Mouse (Mus musculus): Measurements from ENCODE around the gene Gm7579. TPM values are rescaled to one million over a fixed set of nuclear protein-coding genes. Genes with fewer than 3 reads are reported as not detected.
"Not testable (repeated sequence)": the region's sequence is repeated elsewhere in the genome, so short reads cannot be mapped to it uniquely, and the experiment has no call there.

Gene Gm7579
- polyA plus RNA-seq, 1 experiment from 2014 or later, result not detected

- no peak for ATAC-seq (replicated peaks; ENCODE audit: insufficient number of reproducible peaks, low FRiP score, low TSS enrichment, low read depth)
- no peak overlapping the region for H3K9ac ChIP-seq (replicated peaks; ENCODE audit: low read length)
- WGBS, result 89% methylated on average over 2 of the region's 2 CpGs
- no peak overlapping the region for H3K4me3 ChIP-seq (ENCODE audit: low read depth, low read length)
- no peaks in the 10 kb centered on the region for H3K4me1 ChIP-seq (ENCODE audit: control insufficient read depth, insufficient read depth, low read length)
- H3K9me3 ChIP-seq (replicated peaks; ENCODE audit: control insufficient read depth, low read length), result no peaks in the 10 kb centered on the region
- no peak overlapping the region for H3K27ac ChIP-seq (replicated peaks; ENCODE audit: low read depth, low read length)
- no peak for DNase-seq (ENCODE audit: low spot score)
- no peaks in the 10 kb centered on the region for H3K36me3 ChIP-seq (replicated peaks; ENCODE audit: control insufficient read depth, insufficient read depth, low read depth, low read length)
- no peak overlapping the region for H3K4me2 ChIP-seq (ENCODE audit: low read depth, low read length)
- no peaks in the 10 kb centered on the region for H3K27me3 ChIP-seq (ENCODE audit: control insufficient read depth, insufficient read depth, low read length)
These were observed 12.9 kb upstream of the Gm7579 start for GRCm38 (mm10) chr7:142198748-142199147.

- DNase-seq (ENCODE audit: low spot score) (no peak), ATAC-seq (replicated peaks; ENCODE audit: insufficient number of reproducible peaks, low FRiP score, low TSS enrichment, low read depth) (no peak)
- H3K9me3 ChIP-seq (replicated peaks; ENCODE audit: control insufficient read depth, low read length), result no peaks in the 10 kb centered on the region
- WGBS, result 73% methylated on average over 1 of the region's 1 CpGs
- H3K9ac ChIP-seq (replicated peaks; ENCODE audit: low read length), result no peak within 1 kb of the TSS
- H3K4me2 ChIP-seq (ENCODE audit: low read depth, low read length), result no peak within 1 kb of the TSS
- no peaks in the 10 kb centered on the region for H3K4me1 ChIP-seq (ENCODE audit: control insufficient read depth, insufficient read depth, low read length)
- no peak within 1 kb of the TSS for H3K27ac ChIP-seq (replicated peaks; ENCODE audit: low read depth, low read length)
- no peaks in the 10 kb centered on the region for H3K27me3 ChIP-seq (ENCODE audit: control insufficient read depth, insufficient read depth, low read length)
- no peak within 1 kb of the TSS for H3K4me3 ChIP-seq (ENCODE audit: low read depth, low read length)
- H3K36me3 ChIP-seq (replicated peaks; ENCODE audit: control insufficient read depth, insufficient read depth, low read depth, low read length), result no peaks in the 10 kb centered on the region
These were observed 10.6 kb upstream of the Gm7579 start, which contains the start of gene Krtap5-3 for GRCm38 (mm10) chr7:142201064-142201463. Gene Krtap5-3 (plus strand): TSS chr7:142201364.

GRCm38 (mm10) chr7:142205488-142205887 is 6.2 kb upstream of the Gm7579 start:
- no peaks in the 10 kb centered on the region for H3K36me3 ChIP-seq (replicated peaks; ENCODE audit: control insufficient read depth, insufficient read depth, low read depth, low read length)
- no peaks in the 10 kb centered on the region for H3K27me3 ChIP-seq (ENCODE audit: control insufficient read depth, insufficient read depth, low read length)
- ATAC-seq (replicated peaks; ENCODE audit: insufficient number of reproducible peaks, low FRiP score, low TSS enrichment, low read depth) (no peak), DNase-seq (ENCODE audit: low spot score) (no peak)
- H3K4me2 ChIP-seq (ENCODE audit: low read depth, low read length), result no peak overlapping the region
- H3K9me3 ChIP-seq (replicated peaks; ENCODE audit: control insufficient read depth, low read length), result no peaks in the 10 kb centered on the region
- H3K4me3 ChIP-seq (ENCODE audit: low read depth, low read length), result no peak overlapping the region
- no peak overlapping the region for H3K9ac ChIP-seq (replicated peaks; ENCODE audit: low read length)
- no peaks in the 10 kb centered on the region for H3K4me1 ChIP-seq (ENCODE audit: control insufficient read depth, insufficient read depth, low read length)
- H3K27ac ChIP-seq (replicated peaks; ENCODE audit: low read depth, low read length), result no peak overlapping the region

GRCm38 (mm10) chr7:142206891-142207290 is 4.8 kb upstream of the Gm7579 start:
- H3K4me2 ChIP-seq (ENCODE audit: low read depth, low read length); H3K27ac ChIP-seq (replicated peaks; ENCODE audit: low read depth, low read length); ATAC-seq (replicated peaks; ENCODE audit: insufficient number of reproducible peaks, low FRiP score, low TSS enrichment, low read depth); DNase-seq (ENCODE audit: low spot score); H3K36me3 ChIP-seq (replicated peaks; ENCODE audit: control insufficient read depth, insufficient read depth, low read depth, low read length); H3K27me3 ChIP-seq (ENCODE audit: control insufficient read depth, insufficient read depth, low read length); H3K9ac ChIP-seq (replicated peaks; ENCODE audit: low read length); H3K9me3 ChIP-seq (replicated peaks; ENCODE audit: control insufficient read depth, low read length); H3K4me3 ChIP-seq (ENCODE audit: low read depth, low read length); H3K4me1 ChIP-seq (ENCODE audit: control insufficient read depth, insufficient read depth, low read length): not testable (repeated sequence)
- 78% methylated on average over 5 of the region's 5 CpGs for WGBS

DNA sequence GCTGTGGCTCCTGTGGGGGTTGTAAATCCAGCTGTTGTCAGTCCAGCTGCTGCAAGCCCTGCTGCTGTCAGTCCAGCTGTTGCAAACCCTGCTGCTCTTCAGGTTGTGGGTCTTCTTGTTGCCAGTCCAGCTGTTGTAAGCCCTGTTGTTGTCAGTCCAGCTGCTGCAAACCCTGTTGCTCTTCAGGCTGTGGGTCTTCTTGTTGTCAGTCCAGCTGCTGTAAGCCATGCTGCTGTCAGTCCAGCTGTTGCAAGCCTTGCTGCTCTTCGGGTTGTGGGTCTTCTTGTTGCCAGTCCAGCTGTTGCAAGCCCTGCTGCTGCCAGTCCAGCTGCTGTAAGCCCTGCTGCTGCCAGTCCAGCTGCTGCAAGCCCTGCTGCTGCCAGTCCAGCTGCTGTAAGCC is 477 bp downstream of the Gm7579 start:
- H3K36me3 ChIP-seq (replicated peaks; ENCODE audit: control insufficient read depth, insufficient read depth, low read depth, low read length); H3K4me2 ChIP-seq (ENCODE audit: low read depth, low read length); H3K4me3 ChIP-seq (ENCODE audit: low read depth, low read length); H3K4me1 ChIP-seq (ENCODE audit: control insufficient read depth, insufficient read depth, low read length); H3K9ac ChIP-seq (replicated peaks; ENCODE audit: low read length); H3K9me3 ChIP-seq (replicated peaks; ENCODE audit: control insufficient read depth, low read length); H3K27ac ChIP-seq (replicated peaks; ENCODE audit: low read depth, low read length); H3K27me3 ChIP-seq (ENCODE audit: control insufficient read depth, insufficient read depth, low read length); ATAC-seq (replicated peaks; ENCODE audit: insufficient number of reproducible peaks, low FRiP score, low TSS enrichment, low read depth); DNase-seq (ENCODE audit: low spot score): not testable (repeated sequence)
- WGBS, result 80% methylated on average over 1 of the region's 1 CpGs

GRCm38 (mm10) chr7:142224518-142224917 is 12.9 kb downstream of the Gm7579 start:
- no peaks in the 10 kb centered on the region for H3K4me1 ChIP-seq (ENCODE audit: control insufficient read depth, insufficient read depth, low read length)
- no peaks in the 10 kb centered on the region for H3K36me3 ChIP-seq (replicated peaks; ENCODE audit: control insufficient read depth, insufficient read depth, low read depth, low read length)
- no peaks in the 10 kb centered on the region for H3K9me3 ChIP-seq (replicated peaks; ENCODE audit: control insufficient read depth, low read length)
- no peak overlapping the region for H3K9ac ChIP-seq (replicated peaks; ENCODE audit: low read length)
- ATAC-seq (replicated peaks; ENCODE audit: insufficient number of reproducible peaks, low FRiP score, low TSS enrichment, low read depth) (no peak), DNase-seq (ENCODE audit: low spot score) (peak; percentile 21)
- H3K27me3 ChIP-seq (ENCODE audit: control insufficient read depth, insufficient read depth, low read length), result no peaks in the 10 kb centered on the region
- 39% methylated on average over 2 of the region's 2 CpGs for WGBS
- no peak overlapping the region for H3K27ac ChIP-seq (replicated peaks; ENCODE audit: low read depth, low read length)
- H3K4me3 ChIP-seq (ENCODE audit: low read depth, low read length), result no peak overlapping the region
- no peak overlapping the region for H3K4me2 ChIP-seq (ENCODE audit: low read depth, low read length)

DNA sequence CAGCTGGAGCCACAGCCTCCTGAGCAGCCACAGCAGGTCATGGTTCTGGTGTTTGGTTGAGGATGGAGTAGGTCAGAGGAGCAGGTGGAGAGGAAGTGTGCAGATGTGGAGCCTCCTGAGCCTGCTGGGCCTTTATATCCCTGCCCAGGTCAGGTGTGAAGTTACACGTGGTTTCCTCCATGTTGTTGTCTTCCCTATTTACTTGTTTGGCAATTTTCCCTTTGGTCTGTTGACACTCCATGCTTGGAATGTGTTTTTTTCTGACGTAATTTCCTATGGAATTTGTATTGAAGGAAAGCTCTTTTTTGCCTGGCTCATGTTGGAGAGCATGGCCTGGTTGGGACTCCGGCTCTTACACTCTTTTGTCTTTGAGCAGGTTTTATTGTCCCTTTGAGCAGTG is 18.2 kb downstream of the Gm7579 start, which contains the start of gene Krtap5-5:
Gene Krtap5-5 (minus strand): TSS at position 101 of the 400 bp plus-strand sequence.
- ATAC-seq (replicated peaks; ENCODE audit: insufficient number of reproducible peaks, low FRiP score, low TSS enrichment, low read depth); H3K9ac ChIP-seq (replicated peaks; ENCODE audit: low read length); H3K4me3 ChIP-seq (ENCODE audit: low read depth, low read length); H3K36me3 ChIP-seq (replicated peaks; ENCODE audit: control insufficient read depth, insufficient read depth, low read depth, low read length); DNase-seq (ENCODE audit: low spot score); H3K9me3 ChIP-seq (replicated peaks; ENCODE audit: control insufficient read depth, low read length); H3K27me3 ChIP-seq (ENCODE audit: control insufficient read depth, insufficient read depth, low read length); H3K4me2 ChIP-seq (ENCODE audit: low read depth, low read length); H3K27ac ChIP-seq (replicated peaks; ENCODE audit: low read depth, low read length); H3K4me1 ChIP-seq (ENCODE audit: control insufficient read depth, insufficient read depth, low read length): not testable (repeated sequence)
- 58% methylated on average over 3 of the region's 3 CpGs for WGBS

DNA sequence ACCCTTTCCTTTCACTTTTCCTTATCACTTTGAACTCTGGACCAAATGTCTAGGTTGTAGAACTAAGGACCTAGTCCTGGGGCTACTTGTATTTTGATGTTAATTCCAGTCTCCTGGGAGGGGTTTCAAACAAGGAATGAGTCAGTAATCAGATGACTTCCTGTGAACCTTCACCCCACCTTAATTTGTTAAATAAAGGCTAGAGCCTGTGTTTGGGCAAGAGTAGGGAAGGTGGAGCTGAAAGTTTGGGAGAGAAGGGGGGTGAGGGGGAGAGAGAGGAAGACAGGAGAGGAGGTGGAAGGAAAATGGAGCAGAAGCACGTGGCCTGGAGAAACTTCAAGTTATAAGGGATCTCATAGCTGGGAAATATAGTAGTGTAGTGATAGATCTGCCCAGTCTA is 19.9 kb downstream of the Gm7579 start:
- Histone ChIP-seq H3K27me3 (ENCODE audit: control insufficient read depth, insufficient read depth, low read length) (no peaks in the 10 kb centered on the region), H3K36me3 (replicated peaks; ENCODE audit: control insufficient read depth, insufficient read depth, low read depth, low read length) (no peaks in the 10 kb centered on the region), H3K9me3 (replicated peaks; ENCODE audit: control insufficient read depth, low read length) (no peaks in the 10 kb centered on the region), H3K4me3 (ENCODE audit: low read depth, low read length) (no peak overlapping the region), H3K4me1 (ENCODE audit: control insufficient read depth, insufficient read depth, low read length) (no peaks in the 10 kb centered on the region), H3K27ac (replicated peaks; ENCODE audit: low read depth, low read length) (no peak overlapping the region), H3K9ac (replicated peaks; ENCODE audit: low read length) (no peak overlapping the region), H3K4me2 (ENCODE audit: low read depth, low read length) (no peak overlapping the region)
- DNase-seq (ENCODE audit: low spot score), result no peak
- WGBS, result 15% methylated on average over 1 of the region's 1 CpGs
- ATAC-seq (replicated peaks; ENCODE audit: insufficient number of reproducible peaks, low FRiP score, low TSS enrichment, low read depth), result no peak

Data from embryonic facial prominence, embryonic 11.5 days (tissue).